8 mouse cellular contexts compared by ENCODE assay signal in the genomic region with DNA sequence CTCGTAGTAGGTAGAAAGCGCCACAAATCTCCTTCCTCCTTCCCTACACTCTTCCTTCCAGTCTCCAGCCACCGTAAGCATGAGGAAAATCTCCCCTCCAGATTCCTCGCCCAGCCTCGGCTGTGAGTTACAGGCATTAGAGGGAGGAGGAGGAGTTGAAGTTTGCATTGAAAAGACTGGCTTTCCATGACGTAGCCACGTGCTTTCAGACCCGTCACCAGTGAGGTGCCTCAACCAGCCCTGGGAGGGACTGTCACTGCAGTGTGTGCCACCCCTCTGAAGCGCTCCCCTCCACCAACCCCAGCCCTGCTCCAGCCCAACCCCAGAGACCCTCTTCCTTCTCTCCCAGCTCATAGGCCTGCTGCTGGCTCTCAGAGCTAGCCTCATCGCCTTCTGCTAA. TPM values are rescaled to one million over a fixed set of nuclear protein-coding genes. Genes with fewer than 3 reads are reported as not detected.
DNase-seq lines count a peak whose midpoint lies in the region; ATAC-seq lines count a peak whose summit lies in the region.

No protein-coding gene starts in this region.

- intact Hi-C loops in heart, postnatal 36 days (cut with DNase I): loop anchor here (10.0 kb wide), 1 partner anchor 273 kb away; no protein-coding TSS in a partner anchor
- intact Hi-C loops in left cerebral cortex, postnatal 14 days (cut with DNase I): loop anchor here (10.0 kb wide), 1 partner anchor 273 kb away; no protein-coding TSS in a partner anchor

- H3K4me1 ChIP-seq in heart, embryonic 11.5 days (ENCODE audit: control insufficient read depth, insufficient read depth, low read length): peaks cover 4% of the 10 kb centered on the region; the same call in 1 of the 2 replicates

- peaks cover 6% of the 10 kb centered on the region for H3K27me3 ChIP-seq in heart, embryonic 11.5 days (ENCODE audit: control insufficient read depth, insufficient read depth, low read length)

- no peaks in the 10 kb centered on the region for H3K36me3 ChIP-seq in heart, embryonic 11.5 days (ENCODE audit: control insufficient read depth, insufficient read depth, low read length)

- WGBS in heart, embryonic 11.5 days (ENCODE audit: insufficient replicate concordance): 5% methylated on average over 10 of the region's 10 CpGs

- no peak overlapping the region for H3K27ac ChIP-seq in heart, embryonic 11.5 days (ENCODE audit: low read depth, low read length)

- DNase-seq in heart, adult 8-10 months (ENCODE audit: low spot score): no peak
- peak; percentile 73 for DNase-seq in embryo, embryonic 9.5 days (ENCODE audit: extremely low spot score)
- peak; percentile 2 to 3 for DNase-seq in heart, postnatal 36 days
- peak; percentile 80 to 85 for DNase-seq in left cerebral cortex, postnatal 14 days (ENCODE audit: low spot score in 2 of 2)
- peak; percentile 80 for DNase-seq in retina, embryonic 14.5 days (ENCODE audit: low spot score)
- no peak for DNase-seq in urinary bladder, adult 2 months (ENCODE audit: low spot score)

- peak; percentile 76 for ATAC-seq in heart, embryonic 11.5 days (replicated peaks; ENCODE audit: insufficient number of reproducible peaks, low FRiP score, low TSS enrichment)
- ATAC-seq in inflammation-experienced regulatory T-cells, adult 6 months: no peak

- no peaks in the 10 kb centered on the region for H3K9me3 ChIP-seq in heart, embryonic 11.5 days (replicated peaks; ENCODE audit: control insufficient read depth, low read length)

- H3K4me2 ChIP-seq in heart, embryonic 11.5 days: peak overlapping the region; percentile 82

- peak overlapping the region; percentile 45 for H3K4me3 ChIP-seq in heart, embryonic 11.5 days (ENCODE audit: low read depth, low read length)

- H3K9ac ChIP-seq in heart, embryonic 11.5 days (ENCODE audit: low read depth, low read length): peak overlapping the region; percentile 39

RNA-seq across cellular contexts. Expression of gene Fgf14, which starts 0.5 kb away (rescaled TPM):
- 0.59 and 1.5 TPM in 2 replicates for polyA plus RNA-seq in heart, embryonic 11.5 days (2014; fragmentation: Nextera tagmentation; extraction: Ambion mirVana)
- 1 to 10 TPM; 1.1 to 2.3 (median 1.8) TPM for total RNA-seq in heart, adult 8-10 months (2022)
- total RNA-seq in heart, postnatal 36 days (2021): 1 to 10 TPM; 1.4 to 1.7 TPM
- 10 to 100 TPM; 47.5 to 53.0 TPM for total RNA-seq in left cerebral cortex, postnatal 14 days (2021)
- not detected for polyA plus RNA-seq in inflammation-experienced regulatory T-cells, adult 6 months (2017; shearing (Covaris generic))
- polyA plus RNA-seq in urinary bladder, adult 2 months (2012; rRNA removed): 0.03 and 0.06 TPM in 2 replicates

Comparison
In these comparisons a context has a peak if more than half of its experiments do, and no peak if none do; other contexts are left out.
1. DNase-seq: peak in embryo, embryonic 9.5 days (single experiment), heart, postnatal 36 days (2 of 2), left cerebral cortex, postnatal 14 days (2 of 2) and retina, embryonic 14.5 days (single experiment); none in heart, adult 8-10 months (single experiment) and urinary bladder, adult 2 months (single experiment).
2. RNA of gene Fgf14, which starts 0.5 kb away (total RNA-seq): 47.5 to 53.0 TPM in left cerebral cortex, postnatal 14 days; 1.1 to 2.3 TPM in heart, adult 8-10 months and 1.4 to 1.7 TPM in heart, postnatal 36 days; every median in the first group is over 10 times any median in the second.